Mouse (Mus musculus) megakaryocyte, embryonic 14.5 days (primary cell): ENCODE data around the gene Gm26566.

Source experiments
- FLI1 ChIP-seq: IDR thresholded peaks from 2 replicates; pipeline ENCODE4 v1.6.1; 2012; ENCODE audit warnings: low read length, inconsistent platforms, mixed read lengths
- GATA1 ChIP-seq: IDR thresholded peaks from 3 replicates; pipeline ENCODE4 v1.6.1; 2012; ENCODE audit warnings: mixed read lengths, low read length, inconsistent platforms, borderline replicate concordance

- TF ChIP-seq GATA1 (no peak), FLI1 (no peak)
These were observed at the start of gene Gm26566, which contains the start of gene Klhl9 for GRCm38 (mm10) chr4:88721791-88722721.
